Mouse (Mus musculus): ENCODE data around the gene Vps25. TPM values are rescaled to one million over a fixed set of nuclear protein-coding genes. Genes with fewer than 3 reads are reported as not detected.

Vps25 gene
- total RNA-seq, 1 experiment from 2014 or later = 59.3 TPM

DNA sequence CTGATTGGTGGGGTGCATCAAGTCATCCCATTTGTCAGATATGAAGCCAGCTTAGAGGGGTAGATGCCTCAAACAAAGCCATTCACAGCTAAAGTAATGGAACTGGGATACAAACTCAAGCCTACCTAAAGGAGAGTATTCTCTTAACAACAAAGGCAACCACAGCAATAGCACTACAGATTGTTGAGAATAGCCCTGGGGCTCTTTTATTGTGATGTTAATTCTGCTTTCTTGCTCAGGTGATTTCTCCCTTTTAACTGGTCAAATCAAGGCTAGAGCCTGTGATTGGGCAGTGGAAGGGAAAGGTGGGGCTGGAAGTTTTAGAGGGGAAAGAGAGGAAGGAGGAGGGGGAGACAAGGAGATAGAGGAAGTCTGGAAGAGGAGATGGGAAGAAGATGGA lies 19.4 kb upstream of the Vps25 start:
- ATAC-seq (replicated peaks in 1 of 2; ENCODE audit: insufficient read depth in 1 of 2, low FRiP score in 2 of 2, low TSS enrichment in 1 of 2, low read depth in 1 of 2, poor library complexity in 2 of 2, severe bottlenecking in 2 of 2) = no peak

DNA sequence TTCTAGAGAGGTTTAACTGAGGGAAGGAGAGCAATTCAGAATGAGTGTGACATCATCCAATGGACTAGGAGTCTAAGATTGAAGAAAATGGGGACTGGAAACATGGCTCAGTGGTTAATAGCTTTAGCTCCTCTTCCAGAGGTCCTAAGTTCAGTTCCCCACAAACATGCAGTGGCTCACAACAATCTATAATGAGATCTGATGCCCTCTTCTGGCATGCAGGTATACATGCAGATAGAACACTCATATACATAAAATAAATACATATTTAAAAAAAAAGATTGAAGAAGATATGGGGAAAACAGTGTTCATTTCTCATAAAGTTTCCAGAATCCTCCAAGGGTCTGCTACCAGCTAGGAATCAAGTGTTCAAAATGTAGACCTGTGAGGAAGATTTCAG lies 18.1 kb upstream of the Vps25 start:
- no peak for ATAC-seq (replicated peaks in 1 of 2; ENCODE audit: insufficient read depth in 1 of 2, low FRiP score in 2 of 2, low TSS enrichment in 1 of 2, low read depth in 1 of 2, poor library complexity in 2 of 2, severe bottlenecking in 2 of 2)

GRCm38 (mm10) chr11:101236782-101237181 lies 16.7 kb upstream of the Vps25 start:
- ATAC-seq (replicated peaks in 1 of 2; ENCODE audit: insufficient read depth in 1 of 2, low FRiP score in 2 of 2, low TSS enrichment in 1 of 2, low read depth in 1 of 2, poor library complexity in 2 of 2, severe bottlenecking in 2 of 2) = no peak

- ATAC-seq (replicated peaks in 1 of 2; ENCODE audit: insufficient read depth in 1 of 2, low FRiP score in 2 of 2, low TSS enrichment in 1 of 2, low read depth in 1 of 2, poor library complexity in 2 of 2, severe bottlenecking in 2 of 2) = no peak
Measured at GRCm38 (mm10) chr11:101238071-101238647, 15.3 kb upstream of the Vps25 start.

GRCm38 (mm10) chr11:101245071-101245470 lies 8.4 kb upstream of the Vps25 start:
- ATAC-seq (replicated peaks in 1 of 2; ENCODE audit: insufficient read depth in 1 of 2, low FRiP score in 2 of 2, low TSS enrichment in 1 of 2, low read depth in 1 of 2, poor library complexity in 2 of 2, severe bottlenecking in 2 of 2) = no peak

GRCm38 (mm10) chr11:101245855-101246701 lies 7.4 kb upstream of the Vps25 start, which contains the start of gene Ramp2:
Ramp2 (plus strand) TSS chr11:101246028.
- peak; percentile 17 to 25; a peak in 2 of 4 replicates for ATAC-seq (replicated peaks in 1 of 2; ENCODE audit: insufficient read depth in 1 of 2, low FRiP score in 2 of 2, low TSS enrichment in 1 of 2, low read depth in 1 of 2, poor library complexity in 2 of 2, severe bottlenecking in 2 of 2)

- ATAC-seq (replicated peaks in 1 of 2; ENCODE audit: insufficient read depth in 1 of 2, low FRiP score in 2 of 2, low TSS enrichment in 1 of 2, low read depth in 1 of 2, poor library complexity in 2 of 2, severe bottlenecking in 2 of 2) = no peak
Measured at GRCm38 (mm10) chr11:101246702-101247012, 6.8 kb upstream of the Vps25 start.

GRCm38 (mm10) chr11:101247521-101248030 lies 5.9 kb upstream of the Vps25 start:
- no peak for ATAC-seq (replicated peaks in 1 of 2; ENCODE audit: insufficient read depth in 1 of 2, low FRiP score in 2 of 2, low TSS enrichment in 1 of 2, low read depth in 1 of 2, poor library complexity in 2 of 2, severe bottlenecking in 2 of 2)

GRCm38 (mm10) chr11:101248258-101248994 lies 5.1 kb upstream of the Vps25 start:
- peak in 1 of 2 experiments; percentile 51; a peak in 1 of 4 replicates for ATAC-seq (replicated peaks in 1 of 2; ENCODE audit: insufficient read depth in 1 of 2, low FRiP score in 2 of 2, low TSS enrichment in 1 of 2, low read depth in 1 of 2, poor library complexity in 2 of 2, severe bottlenecking in 2 of 2)

GRCm38 (mm10) chr11:101251031-101251430 lies 2.5 kb upstream of the Vps25 start:
- ATAC-seq (replicated peaks in 1 of 2; ENCODE audit: insufficient read depth in 1 of 2, low FRiP score in 2 of 2, low TSS enrichment in 1 of 2, low read depth in 1 of 2, poor library complexity in 2 of 2, severe bottlenecking in 2 of 2) = no peak

DNA sequence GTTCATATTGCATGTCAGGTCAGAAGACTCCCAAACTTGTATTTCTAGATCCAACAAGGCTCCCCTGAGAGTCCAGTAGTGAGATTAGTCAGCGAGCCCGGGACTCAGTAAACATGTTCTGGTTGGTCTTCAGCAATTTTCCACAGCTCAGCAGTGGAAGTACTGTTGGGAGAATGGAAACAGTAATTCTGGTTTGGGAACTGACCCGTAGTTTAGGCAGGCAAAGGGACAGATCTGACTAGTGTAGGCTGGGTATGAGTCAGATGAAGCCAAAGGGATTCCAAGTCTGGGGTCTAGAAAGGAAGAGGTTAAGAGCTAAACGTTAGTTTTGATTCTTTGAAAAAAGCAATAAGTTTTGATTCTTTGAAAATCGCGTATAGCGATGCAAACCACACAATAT lies 566 bp upstream of the Vps25 start:
- no peak for ATAC-seq (replicated peaks in 1 of 2; ENCODE audit: insufficient read depth in 1 of 2, low FRiP score in 2 of 2, low TSS enrichment in 1 of 2, low read depth in 1 of 2, poor library complexity in 2 of 2, severe bottlenecking in 2 of 2)

- no peak for ATAC-seq (replicated peaks in 1 of 2; ENCODE audit: insufficient read depth in 1 of 2, low FRiP score in 2 of 2, low TSS enrichment in 1 of 2, low read depth in 1 of 2, poor library complexity in 2 of 2, severe bottlenecking in 2 of 2)
Measured at GRCm38 (mm10) chr11:101255826-101256775, 2.6 kb downstream of the Vps25 start.

DNA sequence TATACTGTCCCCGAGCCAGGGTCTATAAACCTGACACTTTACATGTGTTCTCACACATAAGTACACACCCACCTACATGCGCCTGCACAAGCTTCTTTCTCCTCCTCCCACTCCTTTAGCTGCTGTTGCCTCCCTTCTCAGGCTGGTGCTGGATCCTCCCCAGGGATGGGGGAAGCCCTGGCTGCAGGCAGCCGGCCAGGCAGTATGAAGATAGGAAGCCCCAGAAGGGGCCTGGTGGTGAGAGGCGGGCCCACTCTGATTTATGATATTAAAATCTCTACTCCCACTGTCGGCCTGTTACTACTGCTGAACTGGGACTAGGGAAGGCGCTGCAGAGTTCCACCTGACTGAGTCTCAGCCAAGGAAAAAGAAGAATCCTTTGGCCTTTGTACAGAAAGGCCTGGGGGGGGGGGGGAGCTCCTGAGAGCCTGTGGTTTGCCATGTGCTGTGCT lies 5.8 kb downstream of the Vps25 start:
- no peak for ATAC-seq (replicated peaks in 1 of 2; ENCODE audit: insufficient read depth in 1 of 2, low FRiP score in 2 of 2, low TSS enrichment in 1 of 2, low read depth in 1 of 2, poor library complexity in 2 of 2, severe bottlenecking in 2 of 2)

DNA sequence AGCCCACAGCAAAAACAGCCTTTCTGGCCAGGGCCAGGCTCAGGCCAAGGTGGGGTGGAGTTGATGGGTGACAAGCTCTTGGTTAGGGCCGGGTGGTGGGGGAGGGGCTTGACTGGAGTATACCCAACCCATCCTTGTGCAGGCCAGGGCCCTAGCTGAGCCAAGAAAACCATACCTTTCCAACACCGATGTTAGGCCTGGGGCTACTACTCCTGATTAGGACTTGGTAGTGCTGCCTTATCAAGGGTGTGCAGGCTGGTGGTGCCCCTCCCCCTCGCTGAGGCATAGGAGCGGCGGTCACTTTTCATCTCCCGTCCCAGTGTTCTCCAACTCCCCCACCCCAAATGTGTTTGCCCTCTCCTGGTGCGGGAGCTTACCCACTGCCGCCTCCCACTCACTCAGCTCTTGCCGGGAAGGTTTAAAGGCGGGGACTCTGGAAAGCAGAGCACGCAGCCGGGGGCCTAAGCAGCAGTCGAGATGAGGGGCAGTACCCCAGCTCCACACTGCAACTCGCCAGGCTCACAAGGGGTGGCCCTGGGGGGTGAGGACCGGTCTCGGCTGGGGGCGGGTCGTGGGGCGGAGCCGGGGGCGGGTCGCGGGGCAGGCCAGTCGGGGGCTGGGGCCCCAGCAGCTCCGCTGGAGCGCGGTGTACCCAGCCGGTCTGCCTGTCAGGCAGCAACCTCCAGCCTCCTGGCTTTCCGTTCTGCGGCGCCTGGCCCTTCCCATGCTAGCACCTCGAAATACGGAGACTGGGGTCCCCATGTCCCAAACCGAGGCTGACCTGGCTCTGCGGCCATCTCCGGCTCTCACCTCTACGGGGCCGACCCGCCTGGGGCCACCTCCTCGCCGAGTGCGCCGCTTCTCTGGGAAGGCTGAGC lies 6.7 kb downstream of the Vps25 start, which contains the start of gene Wnk4:
Wnk4 (plus strand) TSS at position 620 of the 878 bp plus-strand sequence.
- peak in 1 of 2 experiments; percentile 23; a peak in 3 of 4 replicates for ATAC-seq (replicated peaks in 1 of 2; ENCODE audit: insufficient read depth in 1 of 2, low FRiP score in 2 of 2, low TSS enrichment in 1 of 2, low read depth in 1 of 2, poor library complexity in 2 of 2, severe bottlenecking in 2 of 2)

- ATAC-seq (replicated peaks in 1 of 2; ENCODE audit: insufficient read depth in 1 of 2, low FRiP score in 2 of 2, low TSS enrichment in 1 of 2, low read depth in 1 of 2, poor library complexity in 2 of 2, severe bottlenecking in 2 of 2) = 0 out of 4 replicates have a peak, but pooled peaks of 1 of the 2 experiments have one; percentile 5
Measured at GRCm38 (mm10) chr11:101260826-101261380, 7.4 kb downstream of the Vps25 start.

All from hematopoietic stem cell, adult 5-6 weeks (primary cell).